Mouse (Mus musculus): ENCODE measurements around the gene Wdr83os. TPM values are rescaled to one million over a fixed set of nuclear protein-coding genes. Genes with fewer than 3 reads are reported as not detected.
A peak's percentile ranks its signal among the peaks of the same experiment; 100 is the strongest.

Wdr83os gene
- total and polyA plus RNA-seq, 3 experiments: 26.2 to 143 TPM; not detected in 1

- Histone ChIP-seq H3K9me3 (replicated peaks; ENCODE audit: insufficient read depth, low read length) (no peaks in the 10 kb centered on the region), H3K36me3 (ENCODE audit: control insufficient read depth in 1 of 2, insufficient read depth in 2 of 2, low read length in 2 of 2) (peaks cover 0 to 8% of the 10 kb centered on the region in 2 experiments; a peak in 3 of 4 replicates), H3K27ac (ENCODE audit: control insufficient read depth, low read depth, low read length) (peak overlapping the region; percentile 77), H3K9ac (ENCODE audit: control insufficient read depth, low read depth, low read length, poor library complexity, severe bottlenecking) (peak overlapping the region; percentile 94), H3K4me3 (ENCODE audit: control insufficient read depth in 1 of 2, insufficient read depth in 1 of 2, low read depth in 2 of 2, low read length in 2 of 2) (peak overlapping the region; percentile 86 to 90), H3K27me3 (ENCODE audit: control insufficient read depth in 1 of 2, insufficient read depth in 2 of 2, low read length in 2 of 2) (no peaks in the 10 kb centered on the region), H3K4me1 (ENCODE audit: control insufficient read depth in 1 of 2, insufficient read depth in 2 of 2, low read length in 2 of 2) (peaks cover 2 to 12% of the 10 kb centered on the region in 2 experiments; a peak in 3 of 4 replicates), H3K79me2 (ENCODE audit: control insufficient read depth, insufficient read depth, low read length, poor library complexity) (peaks cover 15% of the 10 kb centered on the region)
- TF ChIP-seq ELF1 (IDR thresholded peaks at IDR 0.05; ENCODE audit: low read depth, low read length): no peak
- TF ChIP-seq POLR2A (IDR thresholded peaks at IDR 0.05; ENCODE audit: control insufficient read depth in 1 of 2, insufficient read depth in 1 of 2, low read depth in 1 of 2, low read length in 2 of 2, poor library complexity in 1 of 2): no peak
- no peak for TF ChIP-seq USF2 (IDR thresholded peaks at IDR 0.05; ENCODE audit: borderline replicate concordance in 1 of 2, insufficient read depth in 1 of 2, low read depth in 1 of 2, low read length in 2 of 2)
- no peak for TF ChIP-seq GATA1 (IDR thresholded peaks at IDR 0.05; ENCODE audit: low read depth, low read length)
- TF ChIP-seq MEF2A (IDR thresholded peaks at IDR 0.05; ENCODE audit: extremely low read depth, insufficient replicate concordance, low read depth, low read length, poor library complexity, severe bottlenecking): no peak
- peak; percentile 53 for DNase-seq (ENCODE audit: low read depth, low spot score)
Observed at GRCm38 (mm10) chr8:85071041-85071440, 9.5 kb upstream of the Wdr83os start.

- Histone ChIP-seq H3K4me3 (ENCODE audit: control insufficient read depth in 1 of 2, insufficient read depth in 1 of 2, low read depth in 2 of 2, low read length in 2 of 2) (peak within 1 kb of the TSS; percentile 86 to 90), H3K27ac (ENCODE audit: control insufficient read depth, low read depth, low read length) (peak within 1 kb of the TSS; percentile 87), H3K79me2 (ENCODE audit: control insufficient read depth, insufficient read depth, low read length, poor library complexity) (peaks cover 15% of the 10 kb centered on the region), H3K9me3 (replicated peaks; ENCODE audit: insufficient read depth, low read length) (no peaks in the 10 kb centered on the region), H3K9ac (ENCODE audit: control insufficient read depth, low read depth, low read length, poor library complexity, severe bottlenecking) (peak within 1 kb of the TSS; percentile 94), H3K4me1 (ENCODE audit: control insufficient read depth in 1 of 2, insufficient read depth in 2 of 2, low read length in 2 of 2) (peaks cover 2 to 12% of the 10 kb centered on the region in 2 experiments; a peak in 3 of 4 replicates), H3K27me3 (ENCODE audit: control insufficient read depth in 1 of 2, insufficient read depth in 2 of 2, low read length in 2 of 2) (no peaks in the 10 kb centered on the region), H3K36me3 (ENCODE audit: control insufficient read depth in 1 of 2, insufficient read depth in 2 of 2, low read length in 2 of 2) (peaks cover 0 to 8% of the 10 kb centered on the region in 2 experiments; a peak in 3 of 4 replicates)
- TF ChIP-seq KAT2A (conservative IDR thresholded peaks at IDR 0.05; ENCODE audit: low read depth, low read length) (peak; percentile 55; the same call in 1 of the 2 replicates), UBTF (IDR thresholded peaks at IDR 0.05; ENCODE audit: borderline replicate concordance, insufficient read depth, low read depth, low read length) (0 out of 2 replicates have a peak, but pooled peaks have one; percentile 8), CHD1 (IDR thresholded peaks at IDR 0.05; ENCODE audit: low read depth, low read length) (0 out of 2 replicates have a peak, but pooled peaks have one; percentile 3), MYC (IDR thresholded peaks at IDR 0.05; ENCODE audit: low read depth, low read length) (peak; percentile 98), ELF1 (IDR thresholded peaks at IDR 0.05; ENCODE audit: low read depth, low read length) (peak; percentile 78), POLR2AphosphoS2 (IDR thresholded peaks at IDR 0.05; ENCODE audit: low read length) (peak; percentile 44; the same call in 1 of the 2 replicates), NRF1 (IDR thresholded peaks at IDR 0.05; ENCODE audit: insufficient read depth, low read depth, low read length, poor library complexity, severe bottlenecking) (no peak), MYB (IDR thresholded peaks at IDR 0.05; ENCODE audit: low read depth, low read length) (no peak), USF2 (IDR thresholded peaks at IDR 0.05; ENCODE audit: borderline replicate concordance in 1 of 2, insufficient read depth in 1 of 2, low read depth in 1 of 2, low read length in 2 of 2) (peak; percentile 40 to 77; a peak in 2 of 4 replicates), TBP (IDR thresholded peaks at IDR 0.05; ENCODE audit: low read depth, low read length) (peak; percentile 81), POLR2A (IDR thresholded peaks at IDR 0.05; ENCODE audit: control insufficient read depth in 1 of 2, insufficient read depth in 1 of 2, low read depth in 1 of 2, low read length in 2 of 2, poor library complexity in 1 of 2) (peak; percentile 78 to 83), MAZ (IDR thresholded peaks at IDR 0.05; ENCODE audit: low read depth, low read length) (peak; percentile 41; the same call in 1 of the 2 replicates), USF1 (IDR thresholded peaks at IDR 0.05; ENCODE audit: low read depth, low read length) (peak; percentile 96), ZMIZ1 (IDR thresholded peaks at IDR 0.05; ENCODE audit: low read depth, low read length) (peak; percentile 80), SIN3A (IDR thresholded peaks at IDR 0.05; ENCODE audit: low read length) (peak; percentile 47; the same call in 1 of the 2 replicates), MEF2A (IDR thresholded peaks at IDR 0.05; ENCODE audit: extremely low read depth, insufficient replicate concordance, low read depth, low read length, poor library complexity, severe bottlenecking) (no peak), BHLHE40 (IDR thresholded peaks at IDR 0.05; ENCODE audit: borderline replicate concordance, low read depth, low read length) (peak; percentile 94), ETS1 (IDR thresholded peaks at IDR 0.05; ENCODE audit: low read depth, low read length) (peak; percentile 37; the same call in 1 of the 2 replicates), HCFC1 (IDR thresholded peaks at IDR 0.05; ENCODE audit: low read depth, low read length) (peak; percentile 88), E2F4 (IDR thresholded peaks at IDR 0.05; ENCODE audit: borderline replicate concordance, low read depth, low read length) (0 out of 2 replicates have a peak, but pooled peaks have one; percentile 16), RCOR1 (IDR thresholded peaks at IDR 0.05; ENCODE audit: low read depth, low read length) (no peak), MAX (IDR thresholded peaks at IDR 0.05; ENCODE audit: low read length) (peak; percentile 94), NELFE (IDR thresholded peaks at IDR 0.05; ENCODE audit: low read depth, low read length) (peak; percentile 85), RAD21 (IDR thresholded peaks at IDR 0.05; ENCODE audit: low read depth, low read length) (no peak), MXI1 (IDR thresholded peaks at IDR 0.05; ENCODE audit: low read depth, low read length) (peak; percentile 77; the same call in 1 of the 2 replicates)
- peak; percentile 95 for DNase-seq (ENCODE audit: low read depth, low spot score)
Observed at GRCm38 (mm10) chr8:85071514-85072281, 8.8 kb upstream of the Wdr83os start, which contains the start of gene Dhps. TSS of gene Dhps (plus strand) at chr8:85071757.

Measured in MEL (cell line).